Mouse (Mus musculus) midbrain, embryonic 10.5 days (tissue): Measurements from ENCODE around the gene Zfp652. TPM values are rescaled to one million over a fixed set of nuclear protein-coding genes. Genes with fewer than 3 reads are reported as not detected.

Experiments
- DNase-seq: peaks from one replicate; pipeline ENCODE4 v3.0.0-alpha.2; 2017; ENCODE audit warnings: low spot score
- H3K27ac ChIP-seq: fragments of 300-500 bp; sonication (generic); replicated peaks from 2 replicates; pipeline ENCODE4 v1.5.1; 2016; ENCODE audit warnings: mild to moderate bottlenecking
- H3K27me3 ChIP-seq: fragments of 300-500 bp; sonication (generic); 2 replicates; pipeline ENCODE4 v1.6.1; 2016; ENCODE audit warnings: low read depth, mild to moderate bottlenecking; ENCODE audit not compliant: poor library complexity, severe bottlenecking
- H3K36me3 ChIP-seq: fragments of 300-500 bp; sonication (generic); 2 replicates; pipeline ENCODE4 v1.6.1; 2016; ENCODE audit warnings: mild to moderate bottlenecking, moderate library complexity
- H3K4me1 ChIP-seq: fragments of 300-500 bp; sonication (generic); 2 replicates; pipeline ENCODE4 v1.6.1; 2016
- H3K4me3 ChIP-seq: fragments of 300-500 bp; sonication (generic); 2 replicates; pipeline ENCODE4 v1.5.1; 2016; ENCODE audit warnings: mild to moderate bottlenecking, moderate library complexity
- H3K9me3 ChIP-seq: fragments of 300-500 bp; sonication (generic); replicated peaks from 2 replicates; pipeline ENCODE4 v1.6.1; 2016; ENCODE audit warnings: mild to moderate bottlenecking
- WGBS: fragments of 180-500 bp; shearing (Covaris S2); methylation state at CpG from one replicate; pipeline ENCODE4 v1.1.7; 2016; 5-methylcytosine and 5-hydroxymethylcytosine counted together
- polyA plus RNA-seq: library from polyadenylated mRNA; unstranded; fragments of >200 nt; fragmentation: Nextera tagmentation; extraction: Ambion mirVana; gene quantifications from 2 replicates; pipeline ENCODE4 v1.2.1, GENCODE M21; 2016

Zfp652 gene
- polyA plus RNA-seq, 1 experiment from 2014 or later: 13.7 TPM

- Histone ChIP-seq H3K27me3 (no peaks in the 10 kb centered on the region), H3K9me3 (no peaks in the 10 kb centered on the region), H3K36me3 (0 out of 2 replicates have a peak, but pooled peaks cover 6% of the 10 kb centered on the region), H3K27ac (no peak overlapping the region), H3K4me1 (no peaks in the 10 kb centered on the region), H3K4me3 (no peak overlapping the region)
- WGBS: 90% methylated on average over 4 of the region's 4 CpGs
- DNase-seq: no peak
Measured at GRCm38 (mm10) chr11:95779366-95779765, 66.9 kb downstream of the Zfp652 start.

- H3K9me3 ChIP-seq: no peaks in the 10 kb centered on the region
- no peaks in the 10 kb centered on the region for H3K27me3 ChIP-seq
- no peak overlapping the region for H3K27ac ChIP-seq
- 91% methylated on average over 8 of the region's 8 CpGs for WGBS
- no peaks in the 10 kb centered on the region for H3K4me1 ChIP-seq
- H3K36me3 ChIP-seq: 0 out of 2 replicates have a peak, but pooled peaks cover 6% of the 10 kb centered on the region
- no peak for DNase-seq
- no peak overlapping the region for H3K4me3 ChIP-seq
Measured at GRCm38 (mm10) chr11:95780480-95780879, 68.0 kb downstream of the Zfp652 start.

GRCm38 (mm10) chr11:95781557-95781956 is 69.1 kb downstream of the Zfp652 start:
- H3K4me3 ChIP-seq: no peak overlapping the region
- WGBS: 85% methylated on average over 11 of the region's 11 CpGs
- no peaks in the 10 kb centered on the region for H3K4me1 ChIP-seq
- H3K27ac ChIP-seq: no peak overlapping the region
- H3K27me3 ChIP-seq: no peaks in the 10 kb centered on the region
- H3K9me3 ChIP-seq: no peaks in the 10 kb centered on the region
- no peak for DNase-seq
- 0 out of 2 replicates have a peak, but pooled peaks cover 2% of the 10 kb centered on the region for H3K36me3 ChIP-seq

GRCm38 (mm10) chr11:95783457-95783856 is 71.0 kb downstream of the Zfp652 start:
- H3K9me3 ChIP-seq: no peaks in the 10 kb centered on the region
- no peaks in the 10 kb centered on the region for H3K36me3 ChIP-seq
- DNase-seq: no peak
- no peaks in the 10 kb centered on the region for H3K4me1 ChIP-seq
- WGBS: 90% methylated on average over 4 of the region's 4 CpGs
- no peaks in the 10 kb centered on the region for H3K27me3 ChIP-seq
- no peak overlapping the region for H3K27ac ChIP-seq
- no peak overlapping the region for H3K4me3 ChIP-seq

GRCm38 (mm10) chr11:95783958-95784357 is 71.5 kb downstream of the Zfp652 start:
- 89% methylated on average over 9 of the region's 9 CpGs for WGBS
- no peaks in the 10 kb centered on the region for H3K27me3 ChIP-seq
- H3K36me3 ChIP-seq: no peaks in the 10 kb centered on the region
- H3K4me1 ChIP-seq: no peaks in the 10 kb centered on the region
- no peak overlapping the region for H3K4me3 ChIP-seq
- no peaks in the 10 kb centered on the region for H3K9me3 ChIP-seq
- H3K27ac ChIP-seq: no peak overlapping the region
- DNase-seq: no peak

- Histone ChIP-seq H3K36me3 (no peaks in the 10 kb centered on the region), H3K27ac (no peak overlapping the region), H3K9me3 (no peaks in the 10 kb centered on the region), H3K4me3 (no peak overlapping the region), H3K4me1 (no peaks in the 10 kb centered on the region), H3K27me3 (no peaks in the 10 kb centered on the region)
- WGBS: 92% methylated on average over 4 of the region's 4 CpGs
- DNase-seq: no peak
Measured at GRCm38 (mm10) chr11:95785675-95786074, 73.2 kb downstream of the Zfp652 start.

- DNase-seq: no peak
- Histone ChIP-seq H3K27ac (no peak overlapping the region), H3K36me3 (no peaks in the 10 kb centered on the region), H3K27me3 (no peaks in the 10 kb centered on the region), H3K4me1 (no peaks in the 10 kb centered on the region), H3K9me3 (no peaks in the 10 kb centered on the region), H3K4me3 (no peak overlapping the region)
- WGBS: 91% methylated on average over 6 of the region's 6 CpGs
Measured at GRCm38 (mm10) chr11:95786511-95786910, 74.0 kb downstream of the Zfp652 start.

- no peak overlapping the region for H3K4me3 ChIP-seq
- H3K27me3 ChIP-seq: peaks cover 4% of the 10 kb centered on the region; the same call in 1 of the 2 replicates
- 87% methylated on average over 8 of the region's 8 CpGs for WGBS
- no peak for DNase-seq
- H3K4me1 ChIP-seq: no peaks in the 10 kb centered on the region
- H3K9me3 ChIP-seq: no peaks in the 10 kb centered on the region
- H3K36me3 ChIP-seq: no peaks in the 10 kb centered on the region
- no peak overlapping the region for H3K27ac ChIP-seq
Measured at GRCm38 (mm10) chr11:95789451-95789891, 77.0 kb downstream of the Zfp652 start.

- WGBS: 88% methylated on average over 13 of the region's 13 CpGs
- H3K27ac ChIP-seq: no peak overlapping the region
- peaks cover 24% of the 10 kb centered on the region for H3K27me3 ChIP-seq
- H3K9me3 ChIP-seq: no peaks in the 10 kb centered on the region
- H3K36me3 ChIP-seq: no peaks in the 10 kb centered on the region
- peaks cover 8% of the 10 kb centered on the region for H3K4me1 ChIP-seq
- no peak for DNase-seq
- H3K4me3 ChIP-seq: no peak overlapping the region
Measured at GRCm38 (mm10) chr11:95791787-95792186, 79.3 kb downstream of the Zfp652 start.

GRCm38 (mm10) chr11:95792950-95793509 is 80.6 kb downstream of the Zfp652 start:
- Histone ChIP-seq H3K36me3 (no peaks in the 10 kb centered on the region), H3K4me3 (no peak overlapping the region), H3K9me3 (no peaks in the 10 kb centered on the region), H3K4me1 (peaks cover 11% of the 10 kb centered on the region), H3K27me3 (peaks cover 36% of the 10 kb centered on the region), H3K27ac (no peak overlapping the region)
- 95% methylated on average over 8 of the region's 8 CpGs for WGBS
- no peak for DNase-seq

GRCm38 (mm10) chr11:95794201-95794600 is 81.7 kb downstream of the Zfp652 start:
- H3K27ac ChIP-seq: no peak overlapping the region
- no peaks in the 10 kb centered on the region for H3K9me3 ChIP-seq
- H3K27me3 ChIP-seq: peaks cover 46% of the 10 kb centered on the region
- peaks cover 11% of the 10 kb centered on the region for H3K4me1 ChIP-seq
- DNase-seq: no peak
- WGBS: 84% methylated on average over 5 of the region's 5 CpGs
- H3K36me3 ChIP-seq: no peaks in the 10 kb centered on the region
- H3K4me3 ChIP-seq: no peak overlapping the region

GRCm38 (mm10) chr11:95795582-95795981 is 83.1 kb downstream of the Zfp652 start:
- WGBS: 69% methylated on average over 5 of the region's 5 CpGs
- H3K4me1 ChIP-seq: peaks cover 11% of the 10 kb centered on the region
- DNase-seq: no peak

GRCm38 (mm10) chr11:95805010-95805409 is 92.5 kb downstream of the Zfp652 start:
- no peak overlapping the region for H3K4me3 ChIP-seq
- no peak overlapping the region for H3K27ac ChIP-seq
- 0 out of 2 replicates have a peak, but pooled peaks cover 5% of the 10 kb centered on the region for H3K27me3 ChIP-seq
- H3K9me3 ChIP-seq: peaks cover 11% of the 10 kb centered on the region
- no peaks in the 10 kb centered on the region for H3K36me3 ChIP-seq
- 75% methylated on average over 5 of the region's 5 CpGs for WGBS
- no peak for DNase-seq
- peaks cover 14% of the 10 kb centered on the region for H3K4me1 ChIP-seq

More at GRCm38 (mm10) chr11:95795582-95795981, 83.1 kb downstream of the Zfp652 start:
- H3K4me3 ChIP-seq: no peak overlapping the region
- no peak overlapping the region for H3K27ac ChIP-seq
- no peaks in the 10 kb centered on the region for H3K9me3 ChIP-seq
- no peaks in the 10 kb centered on the region for H3K36me3 ChIP-seq
- H3K27me3 ChIP-seq: peaks cover 46% of the 10 kb centered on the region
